Mouse (Mus musculus) gastrocnemius, postnatal 25 days (tissue): ENCODE results near the gene F8. TPM values are rescaled to one million over a fixed set of nuclear protein-coding genes. Genes with fewer than 3 reads are reported as not detected.
"Not testable (repeated sequence)": the region's sequence is repeated elsewhere in the genome, so short reads cannot be mapped to it uniquely, and the experiment has no call there.

ENCODE experiments used
- DNase-seq: peaks from one replicate; pipeline ENCODE4 v3.0.0; 2022
- long read RNA-seq, 2 experiments: library from polyadenylated mRNA; stranded (forward); transcript quantifications; one replicate each; pipeline ENCODE4 v2.0.0; 2021
- total RNA-seq, 2 experiments: library from RNA; stranded (reverse); gene quantifications; 1 replicate in 1 of 2; 2 replicates in 1 of 2; pipeline ENCODE4 v1.2.3; 2021

Gene F8
- total RNA-seq, result 1 to 10 TPM in 1 of 2 experiments, under 1 TPM in 1; 0.75 to 1.1 TPM
- long read RNA-seq, experiment 1, partial matches to known transcripts, result 0 of 1 reads
- long read RNA-seq, experiment 1, other reads (novel, unspliced or antisense), result 1 of 1 reads
- long read RNA-seq, experiment 2, result 0 reads

DNA sequence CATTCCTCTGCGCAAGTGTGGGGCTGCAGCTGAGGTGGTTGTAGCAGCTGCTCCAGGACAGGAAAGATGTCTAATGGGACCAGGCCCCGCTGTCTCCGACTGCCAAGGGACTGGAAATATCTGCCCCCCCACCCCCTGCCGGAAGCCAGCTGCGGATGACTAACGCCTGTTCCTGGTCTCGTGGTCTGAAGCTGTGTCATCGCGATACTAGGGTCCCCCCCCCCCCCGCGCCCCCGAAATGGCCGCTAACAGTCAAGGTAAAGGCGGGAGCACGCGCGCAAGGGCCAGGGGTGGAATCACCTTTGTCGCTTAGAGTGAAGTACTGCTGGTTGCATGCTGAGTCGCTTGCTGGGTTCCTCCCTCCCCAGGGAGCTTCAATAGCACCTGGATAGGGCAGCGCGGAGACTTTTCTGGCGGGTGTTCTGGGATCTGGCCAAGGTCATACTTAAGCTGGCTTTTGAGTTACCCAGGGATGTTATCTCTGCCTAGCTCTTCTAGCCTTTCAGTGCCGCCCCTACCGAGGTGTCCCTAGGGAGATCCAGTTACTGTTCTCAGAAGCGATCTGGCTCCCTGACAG is at the start of gene F8, which contains the start of gene Fundc2:
TSS of gene F8 (minus strand) at position 421 of the 577 bp plus-strand sequence.
TSS of gene Fundc2 (plus strand) at position 205 of the 577 bp plus-strand sequence.
- peak; percentile 71 for DNase-seq

DNA sequence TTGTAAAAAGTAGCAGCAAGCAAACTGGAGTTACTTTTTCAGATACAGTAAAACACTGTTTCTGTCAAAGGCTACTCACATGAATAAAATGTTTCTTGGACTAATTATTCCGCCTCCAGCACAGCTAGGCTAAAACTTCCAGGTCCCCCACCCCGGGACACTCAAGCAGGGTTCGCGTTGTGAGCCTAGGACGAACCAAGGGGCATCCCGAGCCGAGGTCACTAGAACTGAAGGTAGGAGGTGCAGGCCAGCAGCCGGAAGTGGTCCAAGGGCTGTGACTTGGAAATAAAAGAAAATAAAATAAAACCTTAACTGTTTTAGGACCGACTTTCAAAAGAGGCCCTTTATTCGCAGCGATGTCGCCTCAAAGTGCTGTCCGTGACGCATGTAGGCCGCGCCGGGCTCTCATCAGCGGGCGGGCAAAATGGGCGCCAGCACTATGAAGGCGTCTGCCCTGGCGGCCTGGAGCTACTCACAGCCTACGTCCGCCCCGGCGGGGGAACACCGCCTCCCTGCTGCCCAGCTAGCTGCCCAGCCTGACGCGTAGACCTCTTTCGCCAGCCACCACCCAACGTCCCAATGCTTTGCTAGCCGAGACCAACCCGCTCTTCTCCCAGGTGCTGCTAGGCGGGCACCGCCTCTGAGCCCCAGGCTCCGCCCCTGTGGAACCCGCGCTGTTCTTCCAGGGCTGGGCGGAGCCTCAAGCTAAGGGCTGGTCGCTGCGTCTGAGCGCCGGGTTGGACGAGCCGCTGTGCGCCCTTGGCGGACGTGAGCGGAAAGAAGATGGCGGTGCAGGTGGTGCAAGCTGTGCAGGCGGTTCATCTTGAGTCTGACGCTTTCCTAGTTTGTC is 33.7 kb upstream of the F8 start, which contains the start of the genes Cmc4, Mtcp1 and Brcc3:
TSS of gene Cmc4 (minus strand) at position 649 of the 850 bp plus-strand sequence.
TSS of gene Mtcp1 (minus strand) at position 653 of the 850 bp plus-strand sequence.
TSS of gene Brcc3 (plus strand) at position 693 of the 850 bp plus-strand sequence.
- DNase-seq, result peak; percentile 89

DNA sequence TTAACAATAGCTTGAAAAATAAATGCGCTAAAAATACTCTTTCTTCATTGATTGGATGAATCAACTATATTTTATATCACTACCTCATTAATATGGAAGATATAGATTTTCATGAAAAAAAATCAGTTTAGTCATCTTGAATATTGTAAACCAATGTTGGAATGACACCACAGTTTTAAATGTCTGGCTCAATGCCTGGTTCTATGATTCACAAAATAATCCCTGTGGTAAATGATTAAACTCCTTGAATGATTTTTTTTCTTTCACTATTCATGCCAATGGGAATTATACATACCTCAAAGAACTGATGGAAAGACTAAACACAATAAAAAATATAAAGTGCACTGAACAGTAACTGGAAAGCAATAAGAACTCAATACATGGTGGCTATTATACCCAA is 27.3 kb upstream of the F8 start:
- DNase-seq, result no peak

DNA sequence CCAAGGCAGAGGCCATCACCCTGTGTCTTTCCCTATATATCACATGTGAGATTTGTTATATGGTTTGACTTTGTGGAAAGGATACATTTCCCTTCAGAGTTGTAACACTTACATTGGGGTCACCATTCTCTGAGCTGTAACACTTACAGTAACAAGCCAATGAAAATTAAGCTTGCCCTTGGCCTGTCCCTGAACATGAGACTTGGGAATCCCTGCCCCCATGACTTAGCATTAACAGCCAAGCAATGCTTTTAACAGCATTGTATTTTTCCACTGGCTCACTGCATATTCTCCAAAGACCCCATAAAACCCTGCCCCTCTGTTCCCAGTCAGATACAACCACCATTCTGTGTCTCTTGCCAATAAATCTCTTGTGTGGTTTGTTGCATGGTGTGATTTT is 20.9 kb upstream of the F8 start:
- DNase-seq, result no peak

DNA sequence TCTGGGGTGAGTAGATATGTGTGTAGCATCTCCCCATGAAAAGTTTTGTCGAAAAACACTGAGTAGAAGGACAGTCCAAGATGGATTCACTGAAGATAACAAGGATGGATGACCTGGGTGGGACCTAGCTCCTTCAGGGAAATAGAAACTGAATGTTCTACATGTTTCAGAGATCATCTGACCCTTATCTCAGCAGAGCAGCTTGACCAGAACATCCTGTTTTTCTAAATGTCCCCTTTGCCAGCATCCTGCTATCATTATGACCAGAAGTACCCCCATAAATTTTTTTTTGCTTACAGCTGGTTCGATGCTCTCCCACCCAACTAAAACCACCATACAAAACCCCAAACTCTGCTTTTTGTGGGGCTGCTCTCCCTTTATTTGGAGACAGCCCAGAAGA is 20.3 kb upstream of the F8 start:
- DNase-seq, result no peak

DNA sequence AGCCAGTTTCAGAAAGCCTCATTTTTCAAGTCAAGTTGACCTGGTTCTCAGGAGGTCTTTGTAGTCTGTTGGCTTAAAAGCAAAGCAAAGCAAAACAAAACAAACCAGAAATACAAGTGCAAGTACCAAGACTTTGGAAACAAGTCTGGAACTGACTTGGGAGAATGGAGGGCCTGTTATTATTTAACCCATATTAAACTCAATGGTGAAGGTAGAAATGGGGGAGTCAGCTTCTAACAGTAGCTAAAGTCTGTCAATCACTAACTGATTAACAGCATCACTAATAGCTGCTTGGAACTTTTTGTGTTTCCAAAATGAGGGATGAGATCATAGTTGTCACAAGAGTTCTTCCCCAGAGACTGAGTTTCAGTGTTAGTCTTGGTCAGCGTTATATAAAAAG is 17.1 kb upstream of the F8 start:
- DNase-seq, result no peak

DNA sequence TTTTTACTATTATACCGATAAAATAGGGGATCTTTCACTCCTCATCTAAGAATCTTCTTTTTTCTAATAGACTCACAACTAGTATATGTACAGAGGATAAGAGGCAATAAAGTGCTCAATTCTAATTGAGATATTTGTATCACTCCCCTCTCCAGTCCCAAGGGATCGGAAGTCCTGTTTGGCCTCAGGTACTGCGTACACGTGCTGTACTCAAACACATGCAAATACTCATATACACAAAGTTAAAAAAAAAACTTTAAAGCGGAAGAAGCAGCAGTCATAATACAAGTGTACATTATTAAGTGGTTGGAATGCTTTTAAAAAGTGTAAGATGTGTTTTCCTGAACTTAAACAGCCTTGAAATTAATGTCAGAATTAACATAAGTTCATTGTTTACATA is 716 bp downstream of the F8 start:
- no peak for DNase-seq

DNA sequence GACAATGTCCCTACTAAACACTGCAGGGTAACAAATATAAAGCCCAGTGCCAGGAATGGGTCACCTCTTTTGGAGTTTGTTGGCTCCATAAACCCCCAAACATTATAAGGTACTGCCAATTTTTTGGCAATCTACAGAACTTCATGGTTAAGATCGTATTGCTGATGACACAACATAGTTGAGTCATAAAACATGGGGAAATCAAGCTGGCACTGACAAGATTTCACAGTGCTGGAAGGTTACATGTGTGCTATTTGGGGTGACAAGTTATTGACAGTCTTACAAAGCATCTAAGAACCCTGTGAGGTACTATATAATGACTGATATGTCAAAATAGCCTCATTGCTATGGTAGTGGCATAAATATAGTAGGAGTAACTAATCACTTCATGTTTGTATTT is 1.2 kb downstream of the F8 start:
- no peak for DNase-seq

DNA sequence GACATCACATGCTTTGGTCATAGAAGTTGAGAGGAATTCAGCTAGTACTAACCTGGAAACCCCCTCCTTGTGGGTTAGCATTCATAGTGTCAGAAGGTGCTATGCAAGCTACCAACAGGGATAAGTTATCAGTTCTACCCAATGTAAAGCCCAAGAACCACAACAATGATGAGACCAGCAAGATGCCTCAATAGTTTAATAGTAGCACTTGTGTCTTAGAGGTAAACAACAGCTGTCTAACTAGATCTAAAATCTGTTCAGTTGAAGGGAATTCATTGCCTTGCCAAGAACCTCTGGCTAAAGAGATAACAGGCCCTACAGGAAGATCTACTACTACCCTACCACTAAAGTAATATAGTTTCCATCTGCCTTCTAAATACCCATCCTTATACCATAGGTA is 5.6 kb downstream of the F8 start:
- DNase-seq, result no peak

DNA sequence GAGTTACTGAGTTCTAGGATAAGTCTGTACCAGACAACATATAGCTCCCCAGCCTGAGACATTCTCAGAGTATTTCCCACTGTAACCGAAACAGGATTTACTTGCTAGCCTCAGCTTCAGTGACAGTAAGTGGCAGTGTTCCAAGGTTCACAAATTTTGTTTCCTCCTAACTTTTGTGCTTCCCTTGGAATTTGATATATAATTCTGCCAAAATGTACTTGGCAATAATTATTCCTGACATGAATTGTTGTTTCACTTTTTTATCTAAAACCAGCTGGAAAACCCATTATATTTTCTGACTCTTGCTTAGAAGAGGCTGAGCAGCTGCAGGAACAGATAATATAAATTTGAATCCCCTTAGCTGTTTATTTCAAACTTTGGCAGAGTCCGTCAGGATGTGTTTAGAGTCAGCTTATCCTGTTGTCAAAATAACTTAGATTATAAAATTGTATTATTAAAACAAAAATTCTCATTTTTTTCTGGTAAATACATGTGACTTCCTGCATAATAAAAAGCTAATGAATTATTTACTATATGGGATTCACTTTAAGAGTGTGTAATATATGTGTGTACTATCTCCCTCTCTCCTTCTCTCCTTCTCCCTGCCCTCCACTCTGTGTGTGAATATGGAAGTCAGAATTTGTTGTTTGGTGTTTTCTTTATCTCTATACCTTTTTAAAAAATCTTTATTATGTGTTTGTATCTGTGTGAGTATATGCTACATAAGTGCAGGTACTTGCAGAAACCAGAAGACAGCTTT is 9.6 kb downstream of the F8 start:
- DNase-seq, result no peak

DNA sequence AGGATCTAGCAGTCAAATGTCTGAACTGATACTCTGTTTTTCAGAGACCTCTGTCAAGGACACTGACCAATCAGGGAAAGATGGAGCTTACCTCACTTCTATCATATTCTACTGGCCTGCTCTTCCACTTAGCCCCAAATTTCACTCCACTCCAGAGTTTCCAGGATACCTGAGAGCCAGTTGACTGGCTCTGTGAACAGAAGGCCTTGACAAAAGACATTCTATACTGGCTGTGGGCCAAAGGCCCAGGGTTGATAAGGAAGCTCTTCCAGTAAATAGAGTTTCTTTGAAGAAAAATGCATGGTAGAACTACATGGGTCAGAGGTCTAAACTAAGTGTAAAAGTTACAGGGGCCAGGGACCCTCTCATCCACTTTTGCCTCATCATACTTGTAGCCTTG is 12.2 kb downstream of the F8 start:
- DNase-seq, result no peak

DNA sequence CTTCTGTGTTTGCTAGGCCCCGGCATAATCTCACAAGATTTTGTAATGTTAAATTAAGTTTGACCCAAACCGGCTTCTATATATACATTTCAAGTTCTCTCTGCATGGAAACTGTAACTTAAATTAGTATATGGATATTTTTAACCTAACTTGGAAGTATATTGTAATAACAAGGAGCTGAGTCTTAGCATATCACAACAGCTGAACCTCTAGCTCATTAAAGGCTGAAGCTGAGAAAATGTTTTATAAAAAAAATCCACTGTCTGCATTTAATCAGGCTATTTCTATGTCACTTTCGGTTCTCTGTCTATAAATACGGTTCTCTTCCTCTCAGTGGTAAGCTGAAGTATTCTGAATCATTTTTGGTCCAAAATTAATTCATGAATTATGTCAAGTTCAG is 58.9 kb downstream of the F8 start:
- DNase-seq, result no peak

DNA sequence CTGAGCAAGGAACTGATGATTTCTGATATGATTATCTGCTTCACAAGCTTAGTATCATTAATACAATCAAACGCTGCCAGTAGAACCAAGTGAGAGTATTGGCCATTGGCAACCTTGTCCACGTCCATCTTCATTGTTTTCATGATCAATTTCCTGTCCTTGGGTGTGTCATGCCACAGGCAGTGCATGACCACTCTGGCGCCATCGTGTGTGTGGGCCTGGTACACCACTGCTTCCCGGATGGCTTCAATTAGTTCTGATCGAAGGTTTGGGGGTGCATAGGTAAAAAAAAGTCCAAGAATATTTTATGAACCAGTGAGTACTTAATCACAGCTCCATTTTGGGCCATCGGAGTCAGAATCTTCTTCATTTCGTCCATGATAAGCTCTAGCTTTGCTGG is 110.7 kb downstream of the F8 start:
- DNase-seq, result no peak

DNA sequence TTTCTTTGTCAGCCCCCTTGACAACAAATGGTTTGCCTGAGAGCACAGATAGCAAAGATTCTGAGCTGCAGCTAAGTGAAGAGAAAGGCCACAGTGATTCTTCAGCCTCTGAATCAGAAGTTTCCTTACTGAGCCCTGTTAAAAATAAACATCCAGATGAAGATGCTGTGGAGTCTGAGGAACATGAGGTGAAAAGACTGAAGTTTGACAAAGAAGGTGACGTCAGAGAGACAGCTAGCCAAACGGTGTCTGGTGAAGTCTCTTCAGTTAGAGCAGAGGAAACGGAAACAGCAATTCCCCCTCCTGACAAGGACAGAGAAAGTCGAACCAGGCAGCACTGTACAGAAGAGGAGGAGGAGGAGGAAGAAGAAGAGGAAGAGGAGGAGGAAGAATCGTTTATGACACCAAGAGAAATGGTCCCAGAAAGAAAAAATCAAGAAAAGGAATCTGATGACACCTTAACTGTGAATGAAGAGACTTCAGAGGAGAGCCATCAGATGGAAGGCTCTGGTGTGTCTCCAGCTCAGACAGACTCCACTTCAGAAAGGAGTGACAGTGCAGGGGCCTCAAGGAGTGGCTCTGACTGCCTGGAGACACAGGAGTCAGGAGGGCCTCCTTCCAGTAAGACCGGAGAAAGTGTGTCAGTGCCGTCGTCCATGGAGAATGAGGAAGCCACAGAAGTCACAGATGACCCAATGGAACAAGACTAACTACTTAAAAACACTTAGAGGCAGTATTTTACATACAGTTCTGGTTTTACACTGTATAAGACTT is 148.6 kb downstream of the F8 start:
- not testable (repeated sequence) for DNase-seq

DNA sequence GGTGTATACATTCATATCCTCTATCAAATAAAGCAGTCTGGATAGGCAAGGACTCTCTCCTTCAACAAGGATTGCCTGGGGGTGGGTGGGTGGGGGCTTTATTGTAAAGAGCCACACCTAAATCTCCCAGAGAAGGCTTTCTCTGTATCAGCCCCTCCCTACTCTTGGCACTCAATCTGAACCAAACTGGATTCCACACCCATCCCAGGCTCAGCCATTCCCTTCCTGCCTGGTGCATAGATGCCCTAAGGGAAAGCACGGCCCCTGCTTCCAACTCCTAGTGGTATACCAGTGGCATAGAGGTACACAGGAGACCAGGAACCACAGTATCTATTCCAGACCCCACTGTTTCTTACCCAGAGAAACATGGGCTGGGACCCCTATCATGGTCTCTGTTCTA is 151.0 kb downstream of the F8 start:
- no peak for DNase-seq

DNA sequence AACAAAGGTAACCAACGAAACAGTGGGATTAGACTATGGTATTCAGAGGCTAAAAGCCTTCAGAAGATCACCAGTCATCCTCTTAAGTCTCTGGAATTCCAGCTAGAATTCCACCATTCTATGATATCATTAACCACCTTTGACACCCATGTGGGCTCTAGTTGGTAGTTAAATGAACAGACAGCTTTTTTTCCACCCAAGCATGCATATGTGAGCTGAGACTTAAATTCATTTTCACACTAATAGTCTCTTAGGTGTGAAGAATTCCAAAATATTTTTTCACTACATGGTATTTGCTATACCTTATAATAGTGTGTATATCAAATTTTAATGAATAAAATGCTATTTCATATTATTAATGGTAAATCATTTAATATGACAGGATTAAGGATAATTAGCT is 218.7 kb downstream of the F8 start, which contains the start of gene Smim9:
TSS of gene Smim9 (minus strand) at position 101 of the 400 bp plus-strand sequence.
- DNase-seq, result no peak

DNA sequence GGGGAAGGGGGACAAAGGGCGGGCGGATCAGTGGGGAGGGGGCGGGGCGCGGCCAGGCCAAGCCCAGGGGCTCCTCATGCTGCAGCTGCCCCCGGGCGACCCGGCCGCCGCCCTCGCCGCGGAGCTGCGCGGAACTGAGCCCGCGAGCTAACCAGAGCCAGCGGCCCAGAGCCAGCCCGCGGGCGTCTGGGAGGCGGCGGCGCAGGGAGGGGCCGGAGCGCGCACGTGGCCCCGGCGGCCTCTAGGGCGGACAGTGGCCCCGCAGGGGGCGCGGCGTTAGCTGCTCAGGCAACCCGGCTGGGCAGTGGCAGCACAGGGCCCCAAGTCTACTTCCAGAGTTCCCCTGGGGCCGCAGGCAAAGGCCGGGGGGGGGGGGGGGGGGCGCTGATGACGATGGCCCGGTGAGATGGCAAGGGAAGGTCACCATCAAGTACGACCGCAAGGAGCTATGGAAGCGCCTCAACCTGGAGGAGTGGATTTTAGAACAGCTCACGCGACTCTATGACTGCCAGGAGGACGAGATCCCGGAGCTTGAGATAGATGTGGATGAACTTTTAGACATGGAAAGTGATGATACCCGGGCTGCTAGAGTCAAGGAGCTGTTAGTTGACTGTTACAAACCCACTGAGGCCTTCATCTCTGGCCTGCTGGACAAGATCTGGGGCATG is 226.7 kb downstream of the F8 start:
- DNase-seq, result peak; percentile 58

DNA sequence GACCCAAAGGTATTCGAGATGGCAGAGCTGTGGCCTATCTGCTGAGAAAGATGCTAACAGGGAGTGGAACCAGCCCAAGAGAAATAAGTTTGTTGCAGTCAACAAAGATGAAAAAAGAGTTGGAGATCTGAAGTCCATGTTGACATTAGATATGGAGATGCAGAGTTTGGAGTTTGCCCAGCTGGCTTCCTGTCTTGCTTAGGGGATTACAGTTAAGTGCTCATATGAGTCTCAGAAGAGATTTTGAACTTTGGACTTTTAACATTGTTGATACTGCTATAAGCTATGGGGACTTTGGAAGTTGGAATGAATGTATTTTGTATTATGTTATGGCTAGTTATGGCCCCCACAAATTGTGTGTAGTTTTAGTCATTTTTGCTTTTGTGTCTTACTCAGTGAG is 230.2 kb downstream of the F8 start:
- DNase-seq, result no peak

DNA sequence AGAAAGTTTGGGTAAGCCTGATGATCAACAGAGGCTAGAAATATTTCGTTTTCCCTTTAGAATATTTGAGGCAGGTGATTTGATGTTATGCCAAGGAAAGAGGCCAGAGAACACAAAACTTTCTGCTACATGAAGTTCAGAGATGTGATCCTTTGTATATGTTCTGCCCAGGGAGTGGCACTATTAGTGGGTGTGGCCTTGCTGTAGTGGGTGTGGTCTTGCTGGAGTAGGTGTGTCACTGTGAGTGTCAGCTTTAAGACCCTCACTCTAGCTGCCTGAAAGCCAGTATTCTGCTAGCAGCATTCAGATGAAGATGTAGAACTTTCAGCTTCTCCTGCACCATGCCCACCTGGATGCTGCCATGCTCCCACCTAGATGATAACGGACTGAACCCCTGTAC is 232.1 kb downstream of the F8 start:
- no peak for DNase-seq

DNA sequence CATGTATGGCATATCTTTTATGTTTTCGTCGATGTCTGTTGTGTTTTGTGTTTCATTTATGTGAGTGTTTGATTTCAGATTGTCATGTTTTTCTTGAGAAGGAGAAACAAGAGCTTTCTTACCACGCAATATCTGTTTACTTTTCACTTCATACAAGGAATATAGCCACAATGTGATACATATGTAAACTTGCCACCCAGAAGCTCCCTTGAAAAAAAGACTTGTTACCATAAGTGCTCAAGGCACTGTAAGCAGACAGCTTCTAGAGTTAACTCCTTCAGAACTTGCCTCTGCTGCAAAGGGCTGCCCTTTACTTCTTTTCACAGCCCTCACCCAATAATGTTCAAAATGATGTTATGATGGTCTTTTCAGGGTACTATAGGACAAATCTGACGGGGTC is 234.0 kb downstream of the F8 start:
- no peak for DNase-seq

DNA sequence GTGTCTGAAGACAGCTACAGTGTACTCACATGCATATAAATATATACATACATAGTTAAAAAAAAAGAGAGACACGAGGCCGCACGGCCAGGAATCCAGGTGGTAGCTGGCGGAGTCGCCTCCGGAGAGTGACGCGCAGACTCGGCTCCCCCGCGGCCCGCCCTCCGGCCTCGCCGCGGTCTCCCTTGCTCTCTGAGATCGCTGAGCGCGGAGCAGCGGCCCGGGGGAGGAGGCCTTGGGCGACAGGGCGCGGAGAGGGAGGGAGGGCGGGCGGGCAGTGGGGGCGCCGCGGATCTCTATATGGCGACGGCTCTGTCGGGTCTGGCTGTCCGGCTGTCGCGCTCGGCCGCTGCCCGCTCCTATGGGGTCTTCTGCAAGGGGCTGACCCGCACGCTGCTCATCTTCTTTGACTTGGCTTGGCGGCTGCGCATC is 239.3 kb downstream of the F8 start:
- DNase-seq, result not testable (repeated sequence)
